Mouse (Mus musculus): Measurements from ENCODE around the gene Rapgef3.

The Rapgef3 gene

GRCm38 (mm10) chr15:97744930-97745329, 22.8 kb downstream of the Rapgef3 start:
- no peak for DNase-seq

DNA sequence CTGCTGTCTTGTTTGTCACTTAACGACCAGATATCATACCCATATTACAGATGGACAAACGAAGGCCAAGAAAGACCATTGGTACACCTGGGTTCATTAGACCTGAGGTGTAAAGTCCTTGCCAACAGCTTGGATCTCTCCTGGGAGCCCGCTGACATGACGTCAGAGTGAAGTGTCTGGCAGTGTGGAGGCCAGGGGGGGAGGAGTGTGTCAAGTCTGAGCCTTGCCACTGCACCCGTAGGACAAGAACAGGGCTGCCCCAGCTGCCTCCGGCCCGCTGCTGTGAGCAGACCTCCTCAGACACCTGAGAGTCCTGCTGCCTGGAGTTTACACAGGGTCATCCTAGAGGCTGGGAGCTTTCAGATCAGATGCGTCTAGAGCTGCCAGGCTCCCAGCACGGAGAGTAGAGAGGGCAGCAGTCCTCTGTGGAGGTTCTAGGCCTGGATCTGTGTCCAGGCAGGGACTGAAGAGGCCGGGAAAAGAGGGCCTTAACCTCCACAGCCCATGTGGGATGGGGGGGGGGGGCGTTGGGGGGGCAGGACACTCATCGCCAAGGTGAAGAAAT, 23.7 kb downstream of the Rapgef3 start:
- no peak for DNase-seq

DNA sequence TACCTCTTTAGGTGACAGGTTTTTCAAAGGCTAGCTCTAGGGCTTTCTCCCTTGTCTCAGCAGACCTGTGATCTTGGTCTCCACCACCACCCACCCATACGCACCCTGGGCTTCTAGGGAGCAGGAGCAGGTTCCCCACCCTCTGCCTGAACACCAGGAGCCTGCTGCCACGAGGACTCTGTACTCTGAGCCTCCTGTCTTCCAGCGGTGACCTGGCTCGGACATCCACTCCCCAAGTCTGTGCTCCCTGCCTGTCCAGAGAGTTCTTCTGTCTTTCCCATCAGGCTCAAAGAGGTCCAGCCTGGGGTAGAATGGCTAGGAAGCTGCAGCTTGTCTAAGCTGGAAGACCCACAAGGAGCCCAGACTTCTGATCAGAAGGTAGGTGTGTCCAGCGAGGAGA, 24.6 kb downstream of the Rapgef3 start:
- DNase-seq, result peak; percentile 62

DNA sequence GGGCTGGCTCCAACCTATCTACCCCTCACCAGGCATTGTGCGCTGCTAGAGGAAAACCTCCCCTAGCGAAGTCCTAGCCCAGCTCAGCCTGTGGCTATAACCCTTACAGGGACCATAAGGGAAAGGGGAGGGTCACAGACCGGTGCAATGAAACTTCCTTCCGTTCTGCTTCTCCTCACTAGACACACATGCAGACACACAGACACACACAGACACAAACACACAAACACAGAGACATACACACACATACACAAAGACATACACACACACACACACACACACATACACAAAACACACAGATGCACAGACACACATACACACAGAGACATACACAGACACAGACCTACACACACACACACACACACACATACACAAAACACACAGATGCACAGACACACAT, 25.2 kb downstream of the Rapgef3 start:
- DNase-seq, result no peak

DNA sequence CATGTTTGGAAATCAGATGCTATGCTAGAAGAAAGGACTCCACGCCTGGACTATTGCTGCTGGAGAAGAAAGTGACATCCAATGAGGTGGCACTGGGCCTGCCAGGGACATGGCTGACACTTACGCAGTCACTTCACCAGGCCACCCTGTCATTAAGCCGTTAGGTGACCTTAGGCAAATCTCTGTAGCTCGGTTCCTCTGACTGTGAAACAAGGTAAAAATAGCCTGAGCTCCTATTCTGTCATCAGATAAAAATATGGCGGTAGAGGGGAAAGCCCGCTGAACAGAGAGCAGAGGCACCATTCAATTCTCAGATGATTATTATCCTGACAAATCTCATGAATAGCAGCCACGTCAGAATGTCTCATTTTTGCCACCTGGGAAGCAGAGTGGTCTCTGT, 25.7 kb downstream of the Rapgef3 start:
- no peak for DNase-seq

DNA sequence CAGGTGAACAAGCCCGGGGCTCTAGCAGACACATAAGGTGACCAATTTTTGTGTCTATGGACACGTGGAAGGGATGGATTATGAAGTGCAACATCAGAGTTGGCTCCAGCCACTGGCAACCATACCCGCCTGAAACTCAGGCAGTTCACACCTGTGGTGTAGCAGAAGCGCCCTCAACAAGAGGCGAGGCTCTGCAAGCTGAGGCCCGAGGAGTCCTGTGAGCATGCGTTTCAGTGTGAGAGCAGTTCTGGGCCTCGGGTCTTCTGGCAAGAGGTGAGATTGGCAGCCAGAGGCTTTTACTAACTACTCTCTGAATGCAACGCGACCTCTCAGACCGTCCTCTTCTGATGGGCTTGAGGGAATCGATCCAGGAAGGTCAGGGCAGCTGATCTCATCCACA, 26.1 kb downstream of the Rapgef3 start:
- no peak for DNase-seq

DNA sequence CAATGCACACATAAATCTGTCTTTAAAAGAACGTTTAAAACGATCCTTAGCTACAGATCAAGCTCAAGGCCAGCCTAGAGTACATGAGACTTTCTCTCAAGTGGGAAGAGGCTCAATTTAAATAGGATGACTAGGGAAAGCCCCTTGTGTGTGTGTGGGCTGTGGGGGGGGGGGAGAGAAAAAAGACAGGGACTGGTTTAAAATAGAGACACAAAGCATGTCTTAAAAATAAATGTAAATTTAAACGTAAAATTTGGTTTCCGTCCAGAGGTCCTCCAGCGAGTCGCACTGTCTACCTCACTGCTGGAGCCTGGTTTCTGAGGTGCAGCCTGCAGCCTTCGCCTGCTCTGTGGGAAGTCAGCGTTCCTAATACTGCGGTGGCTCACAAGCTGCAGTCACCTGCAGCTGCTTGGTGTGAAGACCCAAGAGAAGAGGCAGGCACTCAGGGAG, 27.5 kb downstream of the Rapgef3 start:
- no peak for DNase-seq

- no peak for DNase-seq
These were observed 28.8 kb downstream of the Rapgef3 start for GRCm38 (mm10) chr15:97738923-97739322.

- DNase-seq, result no peak
These were observed 35.8 kb downstream of the Rapgef3 start for GRCm38 (mm10) chr15:97731988-97732387.

GRCm38 (mm10) chr15:97731111-97731510, 36.7 kb downstream of the Rapgef3 start, which contains the start of gene Endou:
Gene Endou, minus strand, starts transcription at chr15:97731339.
- no peak for DNase-seq

DNA sequence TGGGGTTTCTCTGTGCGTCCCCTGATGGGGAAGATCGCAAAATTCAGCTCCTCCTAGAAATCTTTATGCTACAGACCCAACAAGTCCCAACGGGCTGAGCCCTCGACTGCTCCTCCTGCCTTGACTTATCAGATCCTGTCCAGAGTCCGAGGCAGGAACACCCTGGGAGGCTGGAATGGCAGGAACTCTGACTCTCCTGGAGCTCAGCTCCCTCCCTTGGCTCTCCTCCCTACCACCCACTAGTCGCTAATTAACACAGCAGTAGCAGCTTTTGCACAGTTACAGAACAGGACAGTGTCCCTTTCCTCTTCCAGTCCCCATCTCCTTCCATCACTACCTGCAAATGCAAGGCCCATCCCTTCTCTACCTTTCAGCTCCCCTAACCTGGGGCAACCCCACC, 37.4 kb downstream of the Rapgef3 start:
- peak; percentile 84 for DNase-seq

DNA sequence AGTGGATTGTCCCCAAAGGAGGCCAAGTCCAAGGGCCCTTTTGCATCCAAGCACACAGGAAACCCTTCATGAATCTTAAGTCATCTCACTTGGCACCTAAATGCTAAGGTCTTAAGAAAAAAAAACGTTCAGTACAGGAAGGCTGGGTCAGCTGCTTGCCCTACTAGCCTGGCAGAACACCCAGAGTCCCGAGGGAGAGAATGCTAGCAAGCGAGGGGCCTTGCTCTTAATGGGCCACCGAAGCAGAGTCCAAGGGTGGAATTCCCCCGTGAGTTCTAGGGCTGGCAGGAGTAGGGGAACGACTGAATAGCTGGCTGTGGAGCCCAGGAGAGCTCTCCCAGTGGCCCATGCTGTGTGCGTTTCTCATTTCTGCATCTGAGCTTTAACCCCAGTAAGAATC, 39.0 kb downstream of the Rapgef3 start:
- DNase-seq, result peak; percentile 82

GRCm38 (mm10) chr15:97728394-97728793, 39.4 kb downstream of the Rapgef3 start:
- DNase-seq, result no peak

DNA sequence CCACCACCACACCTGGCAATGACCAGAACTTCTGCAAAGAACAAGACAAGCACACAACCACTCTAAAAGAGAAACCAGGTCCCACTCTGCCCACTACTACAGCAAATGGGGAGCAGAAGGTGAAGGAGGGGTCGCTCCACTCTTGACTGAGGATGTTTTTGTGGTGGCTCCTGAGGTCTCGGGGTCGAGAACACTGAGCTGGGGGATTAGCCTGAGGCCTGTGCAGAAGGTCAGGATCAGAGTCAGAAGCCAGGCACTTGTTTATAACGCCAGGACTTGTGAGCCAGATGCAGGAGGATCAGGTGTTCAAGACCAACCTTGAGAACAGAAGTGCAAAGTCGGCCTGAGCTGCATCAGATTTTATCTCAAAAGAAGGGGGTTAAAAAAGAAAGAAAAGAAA, 40.3 kb downstream of the Rapgef3 start:
- DNase-seq, result no peak

DNA sequence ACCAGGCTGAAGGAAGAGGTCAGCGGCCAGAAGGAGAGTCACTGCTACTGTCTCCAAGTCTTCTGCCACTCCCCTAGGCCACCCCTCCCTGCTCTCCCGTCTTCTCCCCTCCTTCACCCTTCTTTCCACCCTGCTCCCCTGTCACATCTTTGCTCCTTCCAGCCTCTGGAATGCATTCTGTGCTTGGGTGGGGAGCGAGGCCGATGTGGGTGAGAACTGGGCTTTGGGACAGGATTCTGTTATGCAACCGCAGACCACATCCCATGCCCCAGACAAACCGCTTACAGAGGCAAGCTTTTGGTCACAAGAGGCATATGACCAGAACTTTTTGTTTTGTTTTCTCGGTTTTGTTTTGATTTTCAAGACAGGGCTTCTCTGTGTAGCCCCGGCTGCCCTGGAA, 40.7 kb downstream of the Rapgef3 start:
- no peak for DNase-seq

DNA sequence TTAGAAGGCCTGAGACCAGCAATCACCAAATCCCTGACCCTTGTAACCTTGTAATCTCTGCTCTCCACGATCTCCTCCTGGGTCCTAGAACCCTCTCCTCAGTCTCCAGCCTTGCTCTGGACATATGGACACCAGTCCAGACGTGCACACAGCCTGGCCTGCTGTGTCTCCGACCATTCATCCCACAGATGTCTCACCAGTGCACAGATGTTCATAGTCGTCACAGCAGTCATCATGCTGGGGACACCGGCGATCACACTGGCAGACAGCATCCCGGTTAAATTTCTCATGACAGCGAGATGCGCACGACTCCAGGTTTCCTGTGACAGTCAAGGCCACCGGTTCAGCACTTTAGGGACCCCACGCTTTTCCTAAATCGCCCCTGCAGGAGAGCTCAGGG, 41.5 kb downstream of the Rapgef3 start:
- DNase-seq, result no peak

DNA sequence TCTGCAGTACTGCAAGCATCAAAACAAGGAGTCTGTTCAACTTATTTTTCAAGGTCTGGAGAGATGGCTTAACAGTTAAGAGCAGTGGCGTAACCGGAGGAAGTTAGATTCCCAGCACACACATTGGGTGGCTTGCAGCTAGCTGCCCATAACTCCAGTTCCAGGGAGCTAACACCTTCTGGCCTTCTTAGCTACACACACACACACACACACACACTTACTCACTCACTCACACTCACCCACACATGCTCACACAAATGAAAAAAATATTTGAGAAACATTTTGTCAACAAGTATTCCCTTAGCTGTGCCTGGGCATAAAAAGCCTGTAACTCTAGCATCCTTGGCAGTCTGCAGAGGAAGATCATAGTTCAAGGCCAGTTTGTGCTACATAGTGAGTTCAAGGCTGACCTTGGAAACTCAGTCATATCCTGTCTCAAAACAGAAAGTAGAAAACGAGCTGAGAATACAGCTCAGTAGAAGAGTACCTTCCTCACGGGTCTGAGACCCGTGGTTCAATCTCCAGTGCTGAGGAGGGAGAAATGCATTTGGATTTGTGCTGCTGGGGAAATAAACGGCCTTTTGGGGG, 42.5 kb downstream of the Rapgef3 start:
- DNase-seq, result no peak

DNA sequence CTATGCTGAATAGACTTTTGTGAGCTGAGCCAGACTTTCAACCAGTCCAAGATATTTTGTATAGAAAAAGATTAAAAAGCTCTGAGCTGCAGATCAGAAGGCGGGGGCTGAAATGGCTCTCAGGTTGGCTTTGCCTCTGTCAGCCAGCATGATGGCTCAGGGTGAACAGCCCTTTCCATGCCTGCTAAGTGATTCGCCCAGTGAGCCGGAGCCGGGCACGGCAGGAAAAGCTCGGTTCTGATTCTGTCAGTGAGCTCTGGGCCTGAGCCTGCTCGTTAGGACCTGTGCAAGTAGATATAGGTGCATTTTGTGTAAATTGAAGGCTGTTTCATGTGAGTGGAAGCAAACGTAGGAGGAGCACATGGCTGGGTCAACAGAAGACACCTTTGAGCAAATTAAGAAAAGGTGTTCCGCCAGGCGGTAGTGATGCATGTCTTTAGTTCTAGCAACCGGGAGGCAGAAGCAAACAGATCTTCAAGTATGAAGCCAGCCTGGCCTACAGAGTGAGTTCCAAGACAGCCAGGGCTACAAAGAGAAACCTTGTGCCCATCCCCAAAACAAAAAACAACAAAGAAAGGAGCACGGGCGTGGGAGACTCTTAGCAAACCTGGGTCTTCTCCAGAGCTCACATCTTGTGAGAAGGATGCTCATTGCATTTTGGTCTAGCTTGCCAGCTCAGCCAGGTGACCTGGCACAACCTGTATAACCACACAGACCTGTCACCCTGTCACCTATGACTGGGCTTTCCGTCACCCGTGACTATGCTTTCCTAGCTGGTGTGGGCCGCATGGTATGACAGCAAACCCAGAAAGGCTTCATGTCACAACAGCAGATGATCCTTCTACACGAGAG, 43.2 kb downstream of the Rapgef3 start:
- no peak for DNase-seq

- no peak for DNase-seq
These were observed 44.0 kb downstream of the Rapgef3 start for GRCm38 (mm10) chr15:97723536-97724345.

DNA sequence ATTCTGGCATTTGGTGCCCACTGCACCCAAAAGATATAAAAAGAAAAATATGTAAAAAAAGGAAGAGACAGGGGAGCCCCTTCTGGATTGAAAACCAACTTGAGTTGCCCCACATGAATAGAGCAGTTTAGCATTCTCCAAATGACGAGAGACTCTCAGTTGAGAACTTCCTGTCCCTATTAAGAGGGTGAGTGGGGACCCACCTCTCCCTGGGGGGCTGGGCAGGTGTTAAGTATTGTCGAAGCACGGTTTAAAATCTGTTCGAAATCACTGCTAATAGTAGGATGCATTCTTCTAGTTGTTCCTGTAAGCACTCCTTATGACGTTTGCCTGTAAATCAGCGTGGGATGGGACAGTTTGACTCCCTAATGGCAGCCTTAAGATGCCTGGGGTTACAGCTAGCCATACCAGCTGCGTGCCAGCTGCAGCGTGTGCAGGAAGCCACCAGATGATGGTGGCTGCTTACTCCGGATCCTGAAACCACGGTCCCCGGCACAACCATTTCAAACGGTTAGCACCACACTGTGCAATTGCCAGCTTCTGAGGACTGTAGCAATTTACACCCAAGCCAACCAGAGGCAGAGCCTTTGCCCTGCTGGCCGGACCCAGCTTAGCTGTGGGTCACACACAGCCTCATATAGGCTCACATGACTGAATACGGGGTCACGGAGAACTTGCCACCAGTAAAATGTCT, 46.6 kb downstream of the Rapgef3 start:
- no peak for DNase-seq

GRCm38 (mm10) chr15:97720026-97720675, 47.6 kb downstream of the Rapgef3 start:
- no peak for DNase-seq

GRCm38 (mm10) chr15:97719494-97719893, 48.3 kb downstream of the Rapgef3 start:
- DNase-seq, result no peak

All from kidney, adult 9 months (tissue).